Mouse (Mus musculus) Muller cell, postnatal 12 days (primary cell): ENCODE measurements at regions not wholly inside any gene's neighbourhood (a gene's known extent, or its start where the extent isn't known, plus 50 kb on each side); places are given as distances from the start of the nearest gene placed in this dataset.

Experiments
- DNase-seq: peaks from one replicate; pipeline ENCODE4 v3.0.0-alpha.2; 2015; ENCODE audit errors: inconsistent ontology term

DNA sequence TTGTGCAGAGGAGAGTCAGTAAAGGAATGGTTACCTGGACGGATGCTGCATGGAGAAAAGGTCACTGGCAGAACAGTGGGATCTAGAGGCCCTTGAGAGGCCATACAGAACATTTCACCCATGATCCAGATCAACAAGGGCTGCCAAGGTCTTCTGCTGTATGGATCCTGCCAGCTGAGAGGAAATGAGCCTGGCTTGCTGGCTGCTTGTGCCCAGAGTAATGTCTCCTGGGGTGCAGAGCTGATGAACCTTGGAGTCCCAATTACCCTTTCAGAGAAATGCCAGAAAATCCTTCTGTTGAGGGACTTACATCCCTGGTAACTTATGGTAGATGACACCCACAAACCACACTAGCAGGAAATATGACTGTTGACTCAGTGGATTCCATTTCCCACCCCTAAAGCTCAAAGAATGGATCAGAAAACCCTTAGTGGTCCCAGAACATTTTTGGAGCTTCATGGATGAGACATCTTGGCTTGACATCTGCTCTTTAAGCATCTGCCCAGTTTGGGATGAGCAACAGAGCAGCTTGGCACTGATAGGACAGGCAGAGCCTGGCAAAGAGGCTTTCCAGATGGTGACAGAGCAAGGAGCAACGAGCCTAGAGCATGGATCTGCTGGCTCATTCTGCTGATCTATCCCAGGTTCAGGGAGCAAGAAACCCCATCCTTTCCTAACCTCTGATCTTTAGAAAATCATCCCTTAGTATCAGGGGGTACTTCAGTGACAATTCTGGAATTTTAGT, 416.6 kb downstream of the Adra2a start:
- no peak for DNase-seq

DNA sequence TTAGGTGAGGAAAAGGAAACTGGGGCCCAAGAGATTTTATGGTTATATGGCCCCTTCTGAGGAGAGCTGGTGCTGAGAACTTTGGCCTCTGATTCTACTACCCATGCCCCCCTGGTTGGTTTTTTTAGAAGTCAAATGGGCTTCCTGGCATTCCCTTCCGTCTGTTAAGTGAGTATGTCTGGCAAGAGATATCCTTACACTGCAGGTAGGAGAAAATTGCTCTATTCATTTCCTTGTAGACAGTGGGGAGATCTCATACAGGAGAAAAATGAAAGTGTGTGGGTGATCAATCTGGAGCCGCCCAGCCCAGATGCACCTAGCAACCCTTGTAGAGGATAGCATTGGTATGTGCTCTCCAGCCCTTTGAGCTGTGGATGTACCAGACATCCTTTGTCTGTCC, 418.5 kb downstream of the Adra2a start:
- DNase-seq: no peak

DNA sequence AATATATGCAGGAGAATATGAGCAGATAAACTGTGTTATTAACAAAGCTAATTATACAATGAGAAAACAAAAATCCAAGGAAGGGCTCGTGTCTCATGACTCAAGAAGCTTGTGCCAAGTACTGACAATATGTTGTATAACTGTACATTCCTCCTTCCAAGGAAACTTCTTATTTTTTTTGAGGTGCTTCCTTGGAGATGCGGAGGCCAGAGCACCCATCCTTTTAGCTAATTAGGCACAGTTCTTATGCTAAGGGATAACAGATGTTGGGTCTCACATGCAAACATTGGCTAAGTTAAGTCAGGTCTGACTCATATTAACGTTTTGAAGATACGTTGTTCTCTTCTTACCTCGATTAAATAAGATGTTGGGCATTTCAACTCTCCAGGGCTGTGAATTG, 426.1 kb downstream of the Adra2a start:
- no peak for DNase-seq

DNA sequence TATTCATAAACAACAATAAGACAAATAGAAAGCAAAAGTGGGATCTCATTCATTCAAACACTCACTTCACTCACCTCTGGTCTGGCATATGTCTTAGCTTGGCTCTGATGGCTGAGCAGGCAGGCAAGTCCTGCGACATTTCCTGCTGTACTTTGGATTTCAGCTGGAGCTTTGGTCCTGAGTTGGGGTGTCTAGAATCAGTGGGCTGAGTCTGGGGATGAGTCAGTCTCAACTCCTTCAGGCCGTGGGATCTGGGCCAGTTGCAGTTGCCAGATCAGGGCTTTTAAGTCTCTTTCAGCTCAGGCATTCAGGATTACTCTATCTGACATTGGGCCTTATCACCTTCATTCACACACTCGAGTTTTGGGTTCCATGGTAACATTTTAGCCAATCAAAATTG, 454.1 kb downstream of the Adra2a start:
- DNase-seq: peak; percentile 36

DNA sequence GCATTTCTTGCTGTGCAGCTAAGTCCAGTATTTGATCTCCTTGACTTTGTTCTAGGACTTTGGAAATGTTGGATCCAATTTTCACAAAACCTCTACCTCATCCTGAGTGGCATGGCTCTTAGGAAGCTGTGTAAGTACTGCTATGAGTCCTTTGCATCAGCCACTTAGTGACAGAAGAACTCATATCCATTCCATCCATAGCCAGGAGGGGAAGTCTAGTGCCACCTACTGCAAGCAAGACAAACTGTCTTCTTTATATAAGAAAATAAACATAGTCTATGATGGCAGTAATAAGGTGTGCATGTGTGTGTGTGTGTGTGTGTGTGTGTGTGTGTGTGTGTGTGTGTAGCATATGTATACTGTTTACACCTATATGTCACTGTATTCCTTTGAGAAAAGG, 489.9 kb downstream of the Adra2a start:
- no peak for DNase-seq

DNA sequence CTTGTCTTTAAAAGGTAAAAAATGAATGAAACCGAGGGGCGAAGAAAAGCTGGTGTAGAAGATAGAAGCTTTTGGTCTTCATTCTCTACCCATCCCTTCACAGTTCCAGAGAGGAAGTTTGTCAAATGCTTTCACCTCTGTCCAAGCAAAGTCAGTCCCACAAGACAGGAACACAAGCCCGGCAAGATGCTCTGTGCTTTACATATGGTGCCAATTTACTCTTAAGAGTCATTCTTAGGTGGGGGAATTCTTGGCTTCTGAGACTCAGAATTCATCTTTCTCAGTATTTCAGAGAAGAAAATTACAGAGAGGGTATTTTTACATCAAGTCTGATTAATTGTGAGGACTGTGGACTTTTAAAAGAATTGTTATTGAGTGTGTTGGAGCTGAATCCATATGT, 511.4 kb downstream of the Adra2a start:
- no peak for DNase-seq

DNA sequence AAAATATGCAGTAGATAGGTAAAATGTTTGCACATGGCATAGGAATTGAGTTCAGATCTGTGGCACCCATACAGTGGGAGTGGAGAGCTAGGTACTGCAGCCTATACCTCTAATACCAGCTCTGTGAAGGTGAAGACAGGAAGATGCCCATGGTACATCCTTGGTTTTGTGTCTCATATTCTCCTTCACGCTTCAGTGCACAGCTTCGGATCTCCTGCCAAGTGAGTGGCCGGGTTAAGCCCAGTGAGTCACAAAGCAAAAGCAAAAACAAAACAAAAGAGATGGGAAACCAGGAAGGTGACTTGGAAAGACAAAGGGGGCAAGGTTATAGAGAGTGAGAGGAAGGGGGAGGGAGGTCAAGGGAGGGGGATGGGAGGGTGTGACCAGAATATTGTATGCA, 514.0 kb downstream of the Adra2a start:
- DNase-seq: peak; percentile 66

DNA sequence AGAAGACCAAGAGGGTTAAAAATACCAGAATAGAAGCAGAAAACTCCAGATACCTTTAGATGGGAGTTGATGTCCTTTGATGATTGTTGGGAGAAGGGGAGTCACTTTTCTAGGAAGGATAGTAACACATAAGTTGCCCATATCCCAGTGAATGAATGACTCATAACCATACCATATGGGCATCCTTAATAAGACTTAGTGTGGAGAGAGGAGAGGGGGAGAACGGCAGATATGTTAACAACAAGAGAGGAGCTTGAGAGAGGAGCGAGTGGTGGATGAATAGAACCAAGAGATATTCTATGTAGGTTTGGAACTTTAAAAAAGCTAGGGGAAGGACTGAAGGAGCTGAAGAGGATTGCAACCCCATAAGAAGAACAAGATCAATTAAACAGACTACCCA, 539.6 kb downstream of the Adra2a start:
- DNase-seq: no peak

DNA sequence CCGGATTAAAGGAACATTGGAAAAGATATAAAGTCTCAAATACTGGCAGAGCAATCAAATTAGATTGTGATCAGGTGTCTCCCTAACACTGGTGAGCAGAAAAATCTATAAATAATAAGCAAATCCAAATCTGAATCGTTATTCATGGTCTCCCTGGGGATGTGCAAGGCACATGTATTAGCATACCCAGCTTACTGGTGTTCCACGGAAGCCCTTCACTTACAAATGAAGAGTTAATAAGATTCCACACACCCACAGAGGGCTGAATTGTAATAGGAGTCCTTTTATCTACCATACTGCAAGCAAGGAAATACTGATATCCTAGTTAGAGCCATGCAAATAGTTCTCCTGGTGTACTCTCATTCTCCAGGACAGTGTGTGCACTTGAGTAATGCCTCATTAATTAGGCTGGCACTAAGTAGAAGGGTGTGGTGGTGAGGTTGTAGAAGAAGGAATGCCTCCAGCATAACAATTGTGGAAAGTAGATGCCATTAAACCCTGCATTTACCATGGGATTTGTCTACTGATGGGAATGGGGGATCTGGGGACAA, 540.8 kb downstream of the Adra2a start:
- DNase-seq: no peak

DNA sequence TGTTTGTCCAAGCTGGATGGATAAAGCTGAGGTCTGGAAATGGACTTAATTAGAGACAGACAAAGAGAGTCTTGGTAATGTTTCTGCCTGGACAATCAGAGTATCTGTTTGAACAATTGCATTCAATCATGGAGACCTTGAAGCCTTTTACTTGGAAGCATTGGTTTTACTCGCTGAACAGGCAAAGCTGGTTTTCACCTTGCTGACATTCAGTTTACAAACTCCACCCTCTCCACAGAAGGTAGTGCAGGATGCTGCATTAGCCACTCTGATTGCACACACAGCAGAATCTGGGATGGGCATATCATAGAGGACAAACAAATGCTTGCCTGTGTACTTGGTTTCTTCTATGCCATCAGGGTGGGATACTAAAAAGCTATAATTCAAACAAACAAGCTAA, 541.4 kb downstream of the Adra2a start:
- no peak for DNase-seq

DNA sequence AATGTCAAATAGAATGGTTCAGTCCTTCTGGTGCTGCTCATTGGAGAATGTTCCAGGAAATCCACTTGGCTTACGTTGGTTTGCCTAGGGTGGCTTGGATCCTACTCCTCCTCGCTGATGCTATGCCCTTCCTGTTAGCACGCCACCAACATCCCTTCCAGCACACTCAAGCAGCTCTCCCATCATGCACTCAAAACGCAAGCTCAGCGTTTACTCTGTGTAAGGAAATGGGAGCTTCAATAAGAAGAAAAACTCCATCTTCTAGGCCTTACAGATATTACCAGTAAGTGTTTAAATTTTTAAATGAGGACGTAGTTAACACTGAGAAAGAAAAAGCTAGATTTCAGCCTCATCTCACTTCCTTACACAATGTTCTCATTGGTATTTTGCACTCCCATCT, 523.7 kb downstream of the Gpam start:
- DNase-seq: no peak

DNA sequence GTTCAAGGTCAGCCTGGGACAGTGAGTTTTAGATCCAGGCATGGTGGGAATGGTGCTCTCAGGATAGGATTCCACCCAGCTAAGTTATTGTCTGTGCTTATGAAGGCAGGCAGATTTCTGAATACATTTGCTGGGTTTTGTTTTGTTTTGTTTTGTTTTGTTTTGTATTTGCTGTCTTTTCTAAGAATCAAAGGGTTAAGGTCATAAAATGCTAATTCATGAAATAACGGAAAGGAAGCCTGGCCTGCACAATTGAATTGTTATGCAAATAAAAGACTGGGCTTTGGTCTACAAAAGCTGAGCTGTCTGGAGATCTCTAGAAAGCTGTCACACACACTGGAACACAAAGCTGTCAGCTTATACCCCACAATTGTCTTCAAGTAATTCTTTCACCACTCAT, 521.7 kb downstream of the Gpam start:
- no peak for DNase-seq

DNA sequence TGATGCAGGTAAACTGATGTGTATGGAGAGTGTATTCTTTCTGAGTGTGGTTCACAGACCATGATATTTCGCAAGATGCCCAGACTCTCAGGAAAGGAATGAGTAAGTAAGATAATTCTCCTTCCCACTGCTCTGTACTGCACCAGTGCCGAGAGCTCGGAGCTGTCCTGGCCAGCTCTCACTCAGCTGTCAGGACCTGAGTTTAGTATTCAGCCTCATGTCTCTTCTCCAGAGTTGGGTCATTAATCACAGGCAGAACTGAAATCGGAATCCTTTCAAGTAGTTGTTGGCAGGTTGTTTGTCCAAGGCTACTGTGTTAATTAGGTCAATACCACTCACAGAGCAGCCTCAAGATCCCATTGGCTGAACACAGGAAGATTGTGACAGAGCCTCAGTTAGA, 510.1 kb downstream of the Gpam start:
- peak; percentile 11 for DNase-seq
